ENCODE assay signal across 23 mouse cellular contexts in genomic region chr19:57140071-57140470, GRCm38 (mm10).
DNase-seq lines count a peak whose midpoint lies in the region; ATAC-seq and TF ChIP-seq lines count a peak whose summit lies in the region.
"Had no signal": no experiment of that assay in that cellular context is flagged by ENCODE, and none has a peak within 500 bp of the region (broad histone marks: within the 10 kb centered on the region; RNA-seq: fewer than 3 reads in every experiment).

No protein-coding gene starts in this region.

- no peaks in the 10 kb centered on the region for H3K36me3 ChIP-seq in forebrain, postnatal 0 days (ENCODE audit: insufficient read depth)
- H3K36me3 ChIP-seq in forebrain, embryonic 15.5 days = no peaks in the 10 kb centered on the region
- H3K36me3 ChIP-seq in intestine, postnatal 0 days (ENCODE audit: control insufficient read depth, insufficient read depth) = no peaks in the 10 kb centered on the region
- no peaks in the 10 kb centered on the region for H3K36me3 ChIP-seq in intestine, embryonic 16.5 days (ENCODE audit: control insufficient read depth, insufficient read depth, low read length)
- no peaks in the 10 kb centered on the region for H3K36me3 ChIP-seq in lung, embryonic 14.5 days (ENCODE audit: insufficient read depth)
- H3K36me3 ChIP-seq: embryonic facial prominence, embryonic 10.5 days; embryonic facial prominence, embryonic 12.5 days; G1E had no signal

- no peaks in the 10 kb centered on the region for H3K4me1 ChIP-seq in forebrain, postnatal 0 days (ENCODE audit: insufficient read depth)
- peaks cover 13% of the 10 kb centered on the region; the same call in 1 of the 2 replicates for H3K4me1 ChIP-seq in forebrain, embryonic 15.5 days
- H3K4me1 ChIP-seq in intestine, postnatal 0 days (replicated peaks; ENCODE audit: control insufficient read depth, insufficient read depth, low read length) = no peaks in the 10 kb centered on the region
- peaks cover 4% of the 10 kb centered on the region for H3K4me1 ChIP-seq in intestine, embryonic 16.5 days (ENCODE audit: control insufficient read depth, insufficient read depth, low read length)
- H3K4me1 ChIP-seq in lung, embryonic 14.5 days (ENCODE audit: insufficient read depth) = no peaks in the 10 kb centered on the region
- H3K4me1 ChIP-seq: forebrain, embryonic 13.5 days had no signal

- H3K27ac ChIP-seq in forebrain, postnatal 0 days (ENCODE audit: low read depth, low read length) = no peak overlapping the region
- H3K27ac ChIP-seq in forebrain, embryonic 15.5 days (replicated peaks) = no peak overlapping the region
- H3K27ac ChIP-seq in intestine, postnatal 0 days (ENCODE audit: low read depth, low read length) = no peak overlapping the region
- H3K27ac ChIP-seq in intestine, embryonic 16.5 days (ENCODE audit: low read length) = no peak overlapping the region
- H3K27ac ChIP-seq in lung, embryonic 14.5 days (ENCODE audit: low read depth) = no peak overlapping the region
- H3K27ac ChIP-seq: embryonic facial prominence, embryonic 10.5 days; embryonic facial prominence, embryonic 12.5 days; forebrain, embryonic 13.5 days had no signal

- no peak overlapping the region for H3K9ac ChIP-seq in forebrain, postnatal 0 days
- no peak overlapping the region for H3K9ac ChIP-seq in forebrain, embryonic 15.5 days (replicated peaks)
- no peak overlapping the region for H3K9ac ChIP-seq in intestine, postnatal 0 days (ENCODE audit: low read depth, low read length)
- H3K9ac ChIP-seq in intestine, embryonic 16.5 days (ENCODE audit: low read depth, low read length) = no peak overlapping the region
- no peak overlapping the region for H3K9ac ChIP-seq in lung, embryonic 14.5 days
- H3K9ac ChIP-seq: embryonic facial prominence, embryonic 12.5 days; forebrain, embryonic 13.5 days had no signal

- WGBS in forebrain, postnatal 0 days = 80% methylated on average over 7 of the region's 7 CpGs
- WGBS in forebrain, embryonic 15.5 days = 83% methylated on average over 7 of the region's 7 CpGs
- WGBS in intestine, postnatal 0 days = 75% methylated on average over 7 of the region's 7 CpGs
- 78% methylated on average over 7 of the region's 7 CpGs for WGBS in intestine, embryonic 16.5 days
- 64% methylated on average over 7 of the region's 7 CpGs for WGBS in lung, embryonic 14.5 days

- peak; percentile 13; the same call in 1 of the 2 replicates for TF ChIP-seq CTCF in forebrain, postnatal 0 days (IDR thresholded peaks at IDR 0.05; ENCODE audit: low read depth)
- TF ChIP-seq CTCF in intestine, postnatal 0 days (IDR thresholded peaks at IDR 0.05; ENCODE audit: low read depth) = 0 out of 2 replicates have a peak, but pooled peaks have one; percentile 8
- peak; percentile 15; the same call in 1 of the 2 replicates for TF ChIP-seq CTCF in lung, embryonic 14.5 days (IDR thresholded peaks at IDR 0.05; ENCODE audit: low read depth)

- H3K27me3 ChIP-seq in forebrain, postnatal 0 days (ENCODE audit: insufficient read depth, low read length) = no peaks in the 10 kb centered on the region
- H3K27me3 ChIP-seq in forebrain, embryonic 15.5 days = no peaks in the 10 kb centered on the region
- no peaks in the 10 kb centered on the region for H3K27me3 ChIP-seq in intestine, postnatal 0 days (replicated peaks; ENCODE audit: control insufficient read depth, insufficient read depth, low read length)
- no peaks in the 10 kb centered on the region for H3K27me3 ChIP-seq in intestine, embryonic 16.5 days (replicated peaks; ENCODE audit: control insufficient read depth, insufficient read depth, low read length)
- H3K27me3 ChIP-seq in lung, embryonic 14.5 days (ENCODE audit: insufficient read depth, low read length) = no peaks in the 10 kb centered on the region
- H3K27me3 ChIP-seq: CH12.LX; embryonic facial prominence, embryonic 12.5 days; forebrain, embryonic 13.5 days; Patski had no signal

- no peak for ATAC-seq in forebrain, postnatal 0 days
- ATAC-seq in forebrain, embryonic 15.5 days (replicated peaks) = no peak
- no peak for ATAC-seq in intestine, postnatal 0 days
- ATAC-seq in intestine, embryonic 16.5 days = no peak
- ATAC-seq in lung, embryonic 14.5 days (ENCODE audit: insufficient read depth) = no peak
- ATAC-seq: activated CD4-positive, CD25-positive, alpha-beta regulatory T cell, adult 4 months; CD4-positive, CD25-positive, alpha-beta regulatory T cell, adult 4 months; forebrain, embryonic 13.5 days; Patski had no signal

- DNase-seq in forebrain, postnatal 0 days = no peak
- DNase-seq in heart, adult 11 months = peak; percentile 90
- DNase-seq in heart, postnatal 4 days = no peak
- DNase-seq in lung, embryonic 14.5 days = no peak
- DNase-seq in lung, adult 18-20 months = no peak
- DNase-seq: adrenal gland, adult 8-10 months; adrenal gland, postnatal 14 days; adrenal gland, postnatal 36 days; B cell, adult 2 months; cerebellum, adult 11-12 months; cerebellum, adult 9-10 months; cerebellum, postnatal 10 days had no signal

- H3K4me3 ChIP-seq in forebrain, postnatal 0 days (ENCODE audit: low read depth, low read length) = no peak overlapping the region
- H3K4me3 ChIP-seq in forebrain, embryonic 15.5 days = no peak overlapping the region
- H3K4me3 ChIP-seq in intestine, postnatal 0 days (ENCODE audit: low read depth, low read length) = no peak overlapping the region
- no peak overlapping the region for H3K4me3 ChIP-seq in intestine, embryonic 16.5 days (ENCODE audit: low read length)
- H3K4me3 ChIP-seq in lung, embryonic 14.5 days (ENCODE audit: low read depth, low read length) = no peak overlapping the region
- H3K4me3 ChIP-seq: embryonic facial prominence, embryonic 10.5 days; embryonic facial prominence, embryonic 12.5 days; forebrain, embryonic 13.5 days had no signal

- H3K9me3 ChIP-seq in forebrain, postnatal 0 days (ENCODE audit: low read length) = no peaks in the 10 kb centered on the region
- no peaks in the 10 kb centered on the region for H3K9me3 ChIP-seq in forebrain, embryonic 15.5 days
- no peaks in the 10 kb centered on the region for H3K9me3 ChIP-seq in intestine, postnatal 0 days (ENCODE audit: control insufficient read depth)
- no peaks in the 10 kb centered on the region for H3K9me3 ChIP-seq in intestine, embryonic 16.5 days (ENCODE audit: control insufficient read depth, low read length)
- H3K9me3 ChIP-seq in lung, embryonic 14.5 days (ENCODE audit: low read depth, low read length) = no peaks in the 10 kb centered on the region
- H3K9me3 ChIP-seq: embryonic facial prominence, embryonic 10.5 days; embryonic facial prominence, embryonic 12.5 days; forebrain, embryonic 13.5 days had no signal

- H3K4me2 ChIP-seq in forebrain, postnatal 0 days (ENCODE audit: low read depth) = no peak overlapping the region
- H3K4me2 ChIP-seq in forebrain, embryonic 15.5 days (replicated peaks) = no peak overlapping the region
- no peak overlapping the region for H3K4me2 ChIP-seq in intestine, postnatal 0 days (replicated peaks; ENCODE audit: low read depth)
- H3K4me2 ChIP-seq in intestine, embryonic 16.5 days (ENCODE audit: low read depth, low read length) = no peak overlapping the region
- H3K4me2 ChIP-seq in lung, embryonic 14.5 days = no peak overlapping the region
- H3K4me2 ChIP-seq: embryonic facial prominence, embryonic 12.5 days; forebrain, embryonic 13.5 days had no signal
